ENCODE assay signal across 8 mouse cellular contexts in the genomic region with DNA sequence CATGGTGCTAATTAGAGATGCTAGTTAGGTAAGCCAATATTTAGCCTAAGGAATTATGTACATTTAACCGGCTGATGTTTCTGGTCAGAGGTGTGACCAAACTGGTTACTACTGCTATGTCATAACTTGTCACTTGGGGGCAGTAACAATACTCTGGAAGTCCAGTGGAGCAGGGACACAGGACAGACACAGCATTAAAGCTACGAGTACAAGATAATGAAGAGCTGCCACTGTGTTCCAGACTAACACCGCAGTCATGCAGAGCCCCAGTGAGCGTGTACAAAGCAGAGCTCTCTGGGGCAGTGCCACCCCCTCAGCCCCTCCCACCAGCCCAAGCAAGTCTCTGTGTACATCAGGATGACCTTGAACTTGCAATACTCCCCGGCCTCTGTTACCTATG. TPM values are rescaled to one million over a fixed set of nuclear protein-coding genes. Genes with fewer than 3 reads are reported as not detected.
DNase-seq lines count a peak whose midpoint lies in the region; ATAC-seq and TF ChIP-seq lines count a peak whose summit lies in the region.

No protein-coding gene starts in this region.

- H3K4me1 ChIP-seq in kidney, embryonic 15.5 days, result 0 out of 2 replicates have a peak, but pooled peaks cover 3% of the 10 kb centered on the region
- H3K4me1 ChIP-seq in lung, postnatal 0 days (ENCODE audit: insufficient read depth, low read depth, low read length), result no peaks in the 10 kb centered on the region
- no peaks in the 10 kb centered on the region for H3K4me1 ChIP-seq in stomach, postnatal 0 days (replicated peaks; ENCODE audit: control insufficient read depth, insufficient read depth)

- H3K36me3 ChIP-seq in kidney, embryonic 15.5 days, result peaks cover 33% of the 10 kb centered on the region
- H3K36me3 ChIP-seq in lung, postnatal 0 days (ENCODE audit: insufficient read depth, low read length), result no peaks in the 10 kb centered on the region
- H3K36me3 ChIP-seq in stomach, postnatal 0 days (ENCODE audit: control insufficient read depth, insufficient read depth, low read length), result 0 out of 2 replicates have a peak, but pooled peaks cover 3% of the 10 kb centered on the region

- peak; percentile 84 for TF ChIP-seq CTCF in lung, postnatal 0 days (IDR thresholded peaks at IDR 0.05)
- TF ChIP-seq CTCF in stomach, postnatal 0 days (IDR thresholded peaks at IDR 0.05; ENCODE audit: low read depth), result peak; percentile 78

- WGBS in kidney, embryonic 15.5 days, result 54% methylated on average over 5 of the region's 5 CpGs
- 38% methylated on average over 5 of the region's 5 CpGs for WGBS in lung, postnatal 0 days
- 48% methylated on average over 5 of the region's 5 CpGs for WGBS in stomach, postnatal 0 days

- peak; percentile 39 for DNase-seq in kidney, adult 9 months
- DNase-seq in R1 (ENCODE audit: low read depth, low spot score), result peak; percentile 51
- peak; percentile 41 for DNase-seq in forelimb bud, embryonic 11.5 days (ENCODE audit: low read depth, low spot score)
- peak; percentile 85 for DNase-seq in lung, postnatal 0 days (ENCODE audit: low spot score)
- no peak for DNase-seq in stomach, postnatal 0 days (ENCODE audit: low spot score)
- no peak for DNase-seq in spleen, postnatal 4 days (ENCODE audit: low spot score in 2 of 2)
- DNase-seq in urinary bladder, adult 2 months (ENCODE audit: low spot score), result no peak

- no peak for ATAC-seq in kidney, embryonic 15.5 days (replicated peaks; ENCODE audit: low FRiP score)
- peak; percentile 79 for ATAC-seq in lung, postnatal 0 days
- peak; percentile 63 for ATAC-seq in stomach, postnatal 0 days (ENCODE audit: low FRiP score, low TSS enrichment)

- H3K9ac ChIP-seq in kidney, embryonic 15.5 days, result no peak overlapping the region
- H3K9ac ChIP-seq in lung, postnatal 0 days (replicated peaks; ENCODE audit: low read depth), result no peak overlapping the region
- H3K9ac ChIP-seq in stomach, postnatal 0 days (ENCODE audit: low read length), result no peak overlapping the region

- H3K9me3 ChIP-seq in kidney, embryonic 15.5 days (replicated peaks), result no peaks in the 10 kb centered on the region
- no peaks in the 10 kb centered on the region for H3K9me3 ChIP-seq in lung, postnatal 0 days (ENCODE audit: low read length)
- H3K9me3 ChIP-seq in stomach, postnatal 0 days (ENCODE audit: control insufficient read depth, low read length), result no peaks in the 10 kb centered on the region

- no peaks in the 10 kb centered on the region for H3K27me3 ChIP-seq in kidney, embryonic 15.5 days
- no peaks in the 10 kb centered on the region for H3K27me3 ChIP-seq in lung, postnatal 0 days (replicated peaks; ENCODE audit: insufficient read depth, low read length)
- no peaks in the 10 kb centered on the region for H3K27me3 ChIP-seq in stomach, postnatal 0 days (ENCODE audit: control insufficient read depth, insufficient read depth, low read length)

- no peak overlapping the region for H3K4me3 ChIP-seq in kidney, embryonic 15.5 days (replicated peaks)
- H3K4me3 ChIP-seq in lung, postnatal 0 days (ENCODE audit: low read depth, low read length), result no peak overlapping the region
- H3K4me3 ChIP-seq in stomach, postnatal 0 days (ENCODE audit: low read depth, low read length), result no peak overlapping the region

- H3K4me2 ChIP-seq in kidney, embryonic 15.5 days, result no peak overlapping the region
- no peak overlapping the region for H3K4me2 ChIP-seq in lung, postnatal 0 days (replicated peaks; ENCODE audit: low read depth, low read length)
- H3K4me2 ChIP-seq in stomach, postnatal 0 days (replicated peaks; ENCODE audit: low read depth), result no peak overlapping the region

- no peak overlapping the region for H3K27ac ChIP-seq in kidney, embryonic 15.5 days
- H3K27ac ChIP-seq in lung, postnatal 0 days (ENCODE audit: low read length), result no peak overlapping the region
- no peak overlapping the region for H3K27ac ChIP-seq in stomach, postnatal 0 days (replicated peaks)

- no peak for TF ChIP-seq EP300 in lung, postnatal 0 days (IDR thresholded peaks at IDR 0.05)
- TF ChIP-seq EP300 in stomach, postnatal 0 days (optimal IDR thresholded peaks at IDR 0.05), result no peak

RNA-seq across cellular contexts. Expression of a gene that starts 10.3 kb away (rescaled TPM):
- polyA plus RNA-seq in kidney, embryonic 15.5 days (2015; fragmentation: Nextera tagmentation; extraction: Ambion mirVana), result 1.9 and 2.3 TPM in 2 replicates
- 1.1 and 1.7 TPM in 2 replicates for polyA plus RNA-seq in lung, postnatal 0 days (2015; fragmentation: Nextera tagmentation; extraction: Ambion mirVana)
- 0.28 and 0.29 TPM in 2 replicates for polyA plus RNA-seq in stomach, postnatal 0 days (2015; fragmentation: Nextera tagmentation; extraction: Ambion mirVana)
- polyA plus RNA-seq in urinary bladder, adult 2 months (2012; rRNA removed), result 0.19 and 0.40 TPM in 2 replicates

RNA-seq across cellular contexts. Expression of a gene that starts 48.4 kb away (rescaled TPM):
- 0.66 and 0.95 TPM in 2 replicates for polyA plus RNA-seq in kidney, embryonic 15.5 days (2015; fragmentation: Nextera tagmentation; extraction: Ambion mirVana)
- polyA plus RNA-seq in lung, postnatal 0 days (2015; fragmentation: Nextera tagmentation; extraction: Ambion mirVana), result 0.12 and 0.43 TPM in 2 replicates
- 34.6 and 38.5 TPM in 2 replicates for polyA plus RNA-seq in stomach, postnatal 0 days (2015; fragmentation: Nextera tagmentation; extraction: Ambion mirVana)
- 0.06 and 0.11 TPM in 2 replicates for polyA plus RNA-seq in urinary bladder, adult 2 months (2012; rRNA removed)

RNA-seq across cellular contexts. Expression of a gene that starts 56.4 kb away (rescaled TPM):
- not detected in 2 replicates for polyA plus RNA-seq in kidney, embryonic 15.5 days (2015; fragmentation: Nextera tagmentation; extraction: Ambion mirVana)
- polyA plus RNA-seq in lung, postnatal 0 days (2015; fragmentation: Nextera tagmentation; extraction: Ambion mirVana), result 4.4 and 12.7 TPM in 2 replicates
- polyA plus RNA-seq in stomach, postnatal 0 days (2015; fragmentation: Nextera tagmentation; extraction: Ambion mirVana), result 1.4 and 3.6 TPM in 2 replicates
- 11.5 and 11.7 TPM in 2 replicates for polyA plus RNA-seq in urinary bladder, adult 2 months (2012; rRNA removed)

Comparison
In these comparisons a context has a peak if more than half of its experiments do, and no peak if none do; other contexts are left out.
1. DNase-seq: peak in kidney, adult 9 months (single experiment), R1 (single experiment), forelimb bud, embryonic 11.5 days (single experiment) and lung, postnatal 0 days (single experiment); none in stomach, postnatal 0 days (single experiment), spleen, postnatal 4 days (0 of 2) and urinary bladder, adult 2 months (single experiment).
2. RNA of a gene that starts 48.4 kb away (polyA plus RNA-seq): 34.6 to 38.5 TPM in stomach, postnatal 0 days; 0.66 to 0.95 TPM in kidney, embryonic 15.5 days, 0.12 to 0.43 TPM in lung, postnatal 0 days and 0.06 to 0.11 TPM in urinary bladder, adult 2 months; every median in the first group is over 10 times any median in the second.